Mouse (Mus musculus): ENCODE measurements at regions not wholly inside any gene's neighbourhood (a gene's known extent, or its start where the extent isn't known, plus 50 kb on each side); places are given as distances from the start of the nearest gene placed in this dataset.
A peak's percentile ranks its signal among the peaks of the same experiment; 100 is the strongest.

- no peaks in the 10 kb centered on the region for H3K27me3 ChIP-seq
- H3K9ac ChIP-seq (replicated peaks): no peak overlapping the region
- H3K4me2 ChIP-seq: no peak overlapping the region
- H3K4me3 ChIP-seq (replicated peaks): no peak overlapping the region
- ATAC-seq (ENCODE audit: insufficient number of reproducible peaks, insufficient read depth, low FRiP score, low TSS enrichment, low read depth): no peak
- no peak overlapping the region for H3K27ac ChIP-seq
- WGBS: 86% methylated on average over 1 of the region's 1 CpGs
- H3K4me1 ChIP-seq (replicated peaks): no peaks in the 10 kb centered on the region
- H3K9me3 ChIP-seq: no peaks in the 10 kb centered on the region
- no peaks in the 10 kb centered on the region for H3K36me3 ChIP-seq
These were observed 1123.0 kb upstream of the Cited2 start for GRCm38 (mm10) chr10:16600041-16600440.

- no peak overlapping the region for H3K9ac ChIP-seq (replicated peaks)
- WGBS: 83% methylated on average over 10 of the region's 10 CpGs
- H3K4me2 ChIP-seq: no peak overlapping the region
- no peak overlapping the region for H3K4me3 ChIP-seq (replicated peaks)
- ATAC-seq (ENCODE audit: insufficient number of reproducible peaks, insufficient read depth, low FRiP score, low TSS enrichment, low read depth): no peak
- no peaks in the 10 kb centered on the region for H3K36me3 ChIP-seq
- H3K4me1 ChIP-seq (replicated peaks): no peaks in the 10 kb centered on the region
- no peak overlapping the region for H3K27ac ChIP-seq
- H3K9me3 ChIP-seq: no peaks in the 10 kb centered on the region
- no peaks in the 10 kb centered on the region for H3K27me3 ChIP-seq
These were observed 1122.3 kb upstream of the Cited2 start for GRCm38 (mm10) chr10:16600551-16601224.

- no peak for ATAC-seq (ENCODE audit: insufficient number of reproducible peaks, insufficient read depth, low FRiP score, low TSS enrichment, low read depth)
- H3K4me3 ChIP-seq (replicated peaks): no peak overlapping the region
- H3K27ac ChIP-seq: no peak overlapping the region
These were observed 1121.8 kb upstream of the Cited2 start for GRCm38 (mm10) chr10:16601225-16601595.

DNA sequence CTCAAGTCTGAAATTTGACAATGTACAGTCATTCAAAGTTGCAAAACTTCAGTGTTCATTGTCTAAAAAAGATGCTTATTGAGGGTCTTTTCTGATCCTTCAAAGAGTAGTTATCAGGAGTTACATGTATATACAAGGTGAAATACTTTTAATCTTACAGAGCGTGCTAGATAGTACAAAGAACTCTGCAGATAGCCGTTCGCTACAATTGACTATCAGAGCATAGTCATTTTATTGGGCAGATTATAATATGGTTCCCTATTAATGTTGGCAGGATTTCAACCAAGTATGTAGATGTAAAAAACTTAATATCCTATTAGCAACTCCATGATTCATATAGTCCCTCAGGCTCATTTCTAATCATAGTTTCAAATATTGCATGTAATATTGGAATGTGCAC is 1114.7 kb upstream of the Cited2 start:
- no peaks in the 10 kb centered on the region for H3K4me1 ChIP-seq (replicated peaks)
- H3K9ac ChIP-seq (replicated peaks): no peak overlapping the region
- ATAC-seq (ENCODE audit: insufficient number of reproducible peaks, insufficient read depth, low FRiP score, low TSS enrichment, low read depth): no peak
- H3K36me3 ChIP-seq: no peaks in the 10 kb centered on the region
- WGBS: 89% methylated on average over 3 of the region's 3 CpGs
- no peak overlapping the region for H3K27ac ChIP-seq
- no peak overlapping the region for H3K4me2 ChIP-seq
- H3K9me3 ChIP-seq: no peaks in the 10 kb centered on the region
- H3K4me3 ChIP-seq (replicated peaks): no peak overlapping the region
- H3K27me3 ChIP-seq: no peaks in the 10 kb centered on the region

More at GRCm38 (mm10) chr10:16601225-16601595, 1121.8 kb upstream of the Cited2 start:
- Histone ChIP-seq H3K36me3 (no peaks in the 10 kb centered on the region), H3K9ac (replicated peaks) (no peak overlapping the region), H3K9me3 (no peaks in the 10 kb centered on the region), H3K27me3 (no peaks in the 10 kb centered on the region), H3K4me2 (no peak overlapping the region), H3K4me1 (replicated peaks) (no peaks in the 10 kb centered on the region)
- WGBS: 77% methylated on average over 1 of the region's 1 CpGs

- H3K27ac ChIP-seq: no peak overlapping the region
- H3K4me3 ChIP-seq (replicated peaks): no peak overlapping the region
- no peaks in the 10 kb centered on the region for H3K36me3 ChIP-seq
- H3K9me3 ChIP-seq: 0 out of 2 replicates have a peak, but pooled peaks cover 4% of the 10 kb centered on the region
- no peak overlapping the region for H3K4me2 ChIP-seq
- H3K27me3 ChIP-seq: no peaks in the 10 kb centered on the region
- 95% methylated on average over 2 of the region's 2 CpGs for WGBS
- ATAC-seq (ENCODE audit: insufficient number of reproducible peaks, insufficient read depth, low FRiP score, low TSS enrichment, low read depth): no peak
- no peak overlapping the region for H3K9ac ChIP-seq (replicated peaks)
- H3K4me1 ChIP-seq (replicated peaks): peaks cover 3% of the 10 kb centered on the region
These were observed 1104.3 kb upstream of the Cited2 start for GRCm38 (mm10) chr10:16618752-16619151.

DNA sequence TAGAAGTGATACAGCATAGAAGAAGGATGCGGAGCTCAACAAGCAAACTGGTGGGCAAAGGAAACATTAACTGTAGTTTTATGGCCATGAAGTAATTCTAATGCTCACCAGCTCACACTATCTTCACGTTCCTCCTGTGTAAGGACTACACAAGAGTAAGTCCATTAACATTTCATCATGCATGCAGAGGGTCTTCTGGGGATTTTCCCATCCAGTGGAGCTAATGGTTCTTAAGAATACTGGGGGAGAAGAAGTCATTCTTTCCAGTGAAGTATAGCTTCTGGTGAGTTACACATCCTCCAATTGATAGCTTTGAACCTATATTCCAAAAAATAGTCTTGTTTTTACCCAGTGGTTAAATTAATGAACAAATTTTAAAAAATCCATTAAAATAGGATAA is 1103.4 kb upstream of the Cited2 start:
- Histone ChIP-seq H3K9me3 (0 out of 2 replicates have a peak, but pooled peaks cover 4% of the 10 kb centered on the region), H3K36me3 (no peaks in the 10 kb centered on the region), H3K4me1 (replicated peaks) (peaks cover 3% of the 10 kb centered on the region), H3K27me3 (no peaks in the 10 kb centered on the region), H3K27ac (no peak overlapping the region), H3K4me2 (no peak overlapping the region), H3K4me3 (replicated peaks) (no peak overlapping the region), H3K9ac (replicated peaks) (no peak overlapping the region)
- WGBS: 75% methylated on average over 2 of the region's 2 CpGs
- no peak for ATAC-seq (ENCODE audit: insufficient number of reproducible peaks, insufficient read depth, low FRiP score, low TSS enrichment, low read depth)

GRCm38 (mm10) chr10:16620804-16621559 is 1102.0 kb upstream of the Cited2 start:
- H3K9me3 ChIP-seq: 0 out of 2 replicates have a peak, but pooled peaks cover 4% of the 10 kb centered on the region
- H3K27ac ChIP-seq: no peak overlapping the region
- no peaks in the 10 kb centered on the region for H3K27me3 ChIP-seq
- no peaks in the 10 kb centered on the region for H3K36me3 ChIP-seq
- H3K4me2 ChIP-seq: no peak overlapping the region; the same call in 1 of the 2 replicates
- WGBS: 21% methylated on average over 6 of the region's 6 CpGs
- no peak overlapping the region for H3K4me3 ChIP-seq (replicated peaks)
- ATAC-seq (ENCODE audit: insufficient number of reproducible peaks, insufficient read depth, low FRiP score, low TSS enrichment, low read depth): peak; percentile 86
- H3K9ac ChIP-seq (replicated peaks): no peak overlapping the region
- H3K4me1 ChIP-seq (replicated peaks): peaks cover 3% of the 10 kb centered on the region

GRCm38 (mm10) chr10:16622821-16623220 is 1100.2 kb upstream of the Cited2 start:
- 89% methylated on average over 3 of the region's 3 CpGs for WGBS
- ATAC-seq (ENCODE audit: insufficient number of reproducible peaks, insufficient read depth, low FRiP score, low TSS enrichment, low read depth): no peak

GRCm38 (mm10) chr10:16633236-16633635 is 1089.8 kb upstream of the Cited2 start:
- 43% methylated on average over 2 of the region's 2 CpGs for WGBS
- no peak overlapping the region for H3K9ac ChIP-seq (replicated peaks)

More at GRCm38 (mm10) chr10:16622821-16623220, 1100.2 kb upstream of the Cited2 start:
- no peak overlapping the region for H3K9ac ChIP-seq (replicated peaks)
- no peak overlapping the region for H3K27ac ChIP-seq
- H3K4me3 ChIP-seq (replicated peaks): no peak overlapping the region
- no peaks in the 10 kb centered on the region for H3K9me3 ChIP-seq
- no peak overlapping the region for H3K4me2 ChIP-seq
- H3K27me3 ChIP-seq: no peaks in the 10 kb centered on the region
- peaks cover 3% of the 10 kb centered on the region for H3K4me1 ChIP-seq (replicated peaks)
- H3K36me3 ChIP-seq: no peaks in the 10 kb centered on the region

GRCm38 (mm10) chr10:16635463-16635862 is 1087.6 kb upstream of the Cited2 start:
- no peaks in the 10 kb centered on the region for H3K9me3 ChIP-seq
- H3K4me1 ChIP-seq (replicated peaks): no peaks in the 10 kb centered on the region
- ATAC-seq (ENCODE audit: insufficient number of reproducible peaks, insufficient read depth, low FRiP score, low TSS enrichment, low read depth): no peak
- H3K27ac ChIP-seq: no peak overlapping the region
- no peaks in the 10 kb centered on the region for H3K27me3 ChIP-seq
- WGBS: 94% methylated on average over 2 of the region's 2 CpGs
- no peak overlapping the region for H3K9ac ChIP-seq (replicated peaks)
- no peak overlapping the region for H3K4me2 ChIP-seq
- H3K36me3 ChIP-seq: no peaks in the 10 kb centered on the region
- H3K4me3 ChIP-seq (replicated peaks): no peak overlapping the region

More at GRCm38 (mm10) chr10:16633236-16633635, 1089.8 kb upstream of the Cited2 start:
- H3K27ac ChIP-seq: no peak overlapping the region
- H3K27me3 ChIP-seq: no peaks in the 10 kb centered on the region
- H3K36me3 ChIP-seq: no peaks in the 10 kb centered on the region
- no peak for ATAC-seq (ENCODE audit: insufficient number of reproducible peaks, insufficient read depth, low FRiP score, low TSS enrichment, low read depth)
- H3K4me2 ChIP-seq: no peak overlapping the region
- H3K9me3 ChIP-seq: no peaks in the 10 kb centered on the region
- H3K4me3 ChIP-seq (replicated peaks): no peak overlapping the region
- H3K4me1 ChIP-seq (replicated peaks): no peaks in the 10 kb centered on the region

GRCm38 (mm10) chr10:16637006-16637405 is 1086.0 kb upstream of the Cited2 start:
- no peaks in the 10 kb centered on the region for H3K36me3 ChIP-seq
- H3K27ac ChIP-seq: no peak overlapping the region
- H3K27me3 ChIP-seq: no peaks in the 10 kb centered on the region
- no peak for ATAC-seq (ENCODE audit: insufficient number of reproducible peaks, insufficient read depth, low FRiP score, low TSS enrichment, low read depth)
- no peaks in the 10 kb centered on the region for H3K9me3 ChIP-seq
- no peak overlapping the region for H3K4me2 ChIP-seq
- no peak overlapping the region for H3K4me3 ChIP-seq (replicated peaks)
- no peaks in the 10 kb centered on the region for H3K4me1 ChIP-seq (replicated peaks)
- H3K9ac ChIP-seq (replicated peaks): no peak overlapping the region

Data from limb, embryonic 12.5 days (tissue).